Mouse (Mus musculus) heart, postnatal 0 days (tissue): Measurements from ENCODE around the gene Wdr92. TPM values are rescaled to one million over a fixed set of nuclear protein-coding genes. Genes with fewer than 3 reads are reported as not detected.
"Not testable (repeated sequence)": the region's sequence is repeated elsewhere in the genome, so short reads cannot be mapped to it uniquely, and the experiment has no call there.

Experiments used
- ATAC-seq: fragments of 200-750 bp; cut with Nextera tagmentation; 2 replicates; pipeline ENCODE4 v1.8.0; 2017; ENCODE audit warnings: low read depth, moderate number of reproducible peaks, moderate library complexity; ENCODE audit not compliant: insufficient read depth
- DNase-seq: peaks from one replicate; pipeline ENCODE4 v3.0.0-alpha.2; 2016; ENCODE audit warnings: low spot score
- H3K27ac ChIP-seq: fragments of 300-500 bp; sonication (generic); 2 replicates; pipeline ENCODE4 v1.5.1; 2014; ENCODE audit warnings: low read depth, mild to moderate bottlenecking
- H3K27me3 ChIP-seq: fragments of 300-500 bp; sonication (generic); 2 replicates; pipeline ENCODE4 v1.6.1; 2014; ENCODE audit warnings: low read length, mixed read lengths; ENCODE audit not compliant: control insufficient read depth, insufficient read depth
- H3K36me3 ChIP-seq: fragments of 300-500 bp; sonication (generic); replicated peaks from 2 replicates; pipeline ENCODE4 v1.6.1; 2014; ENCODE audit warnings: low read length, mixed read lengths; ENCODE audit not compliant: control insufficient read depth, insufficient read depth
- H3K4me1 ChIP-seq: fragments of 300-500 bp; sonication (generic); 2 replicates; pipeline ENCODE4 v1.6.1; 2014; ENCODE audit warnings: antibody characterized with exemption; ENCODE audit not compliant: control insufficient read depth, insufficient read depth
- H3K4me2 ChIP-seq: fragments of 300-500 bp; sonication (generic); 2 replicates; pipeline ENCODE4 v1.6.1; 2014; ENCODE audit warnings: low read depth, mild to moderate bottlenecking, low read length, moderate library complexity
- H3K4me3 ChIP-seq: fragments of 300-500 bp; sonication (generic); 2 replicates; pipeline ENCODE4 v1.5.1; 2014; ENCODE audit warnings: low read depth, low read length
- H3K9ac ChIP-seq: fragments of 300-500 bp; sonication (generic); replicated peaks from 2 replicates; pipeline ENCODE4 v1.6.1; 2014; ENCODE audit warnings: low read depth, low read length, mixed read lengths
- H3K9me3 ChIP-seq: fragments of 300-500 bp; sonication (generic); replicated peaks from 2 replicates; pipeline ENCODE4 v1.6.1; 2016; ENCODE audit warnings: low read length; ENCODE audit not compliant: control insufficient read depth
- CTCF ChIP-seq: IDR thresholded peaks from 2 replicates; pipeline ENCODE4 v1.5.1; 2016; ENCODE audit warnings: antibody characterized with exemption, control low read depth, low read depth
- EP300 ChIP-seq: IDR thresholded peaks from 2 replicates; pipeline ENCODE4 v1.6.1; 2016; ENCODE audit warnings: antibody characterized with exemption, low read depth
- WGBS: fragments of 180-500 bp; shearing (Covaris S2); extraction: QIAGEN DNeasy Blood & Tissue Kit; methylation state at CpG from one replicate; pipeline ENCODE4 v1.1.7; 2014; 5-methylcytosine and 5-hydroxymethylcytosine counted together
- polyA plus RNA-seq: library from polyadenylated mRNA; unstranded; fragments of >200 nt; fragmentation: Nextera tagmentation; extraction: Ambion mirVana; gene quantifications from 2 replicates; pipeline ENCODE4 v1.2.1, GENCODE M21; 2015
- total RNA-seq: library from RNA; depleted of rRNA; stranded (reverse); fragments of >200 nt; gene quantifications from 2 replicates; pipeline ENCODE4 v1.2.3, GENCODE M21; 2014; ENCODE audit warnings: low replicate concordance

The Wdr92 gene
- total and polyA plus RNA-seq, 2 experiments from 2014 or later: 11.4 to 15.0 TPM

DNA sequence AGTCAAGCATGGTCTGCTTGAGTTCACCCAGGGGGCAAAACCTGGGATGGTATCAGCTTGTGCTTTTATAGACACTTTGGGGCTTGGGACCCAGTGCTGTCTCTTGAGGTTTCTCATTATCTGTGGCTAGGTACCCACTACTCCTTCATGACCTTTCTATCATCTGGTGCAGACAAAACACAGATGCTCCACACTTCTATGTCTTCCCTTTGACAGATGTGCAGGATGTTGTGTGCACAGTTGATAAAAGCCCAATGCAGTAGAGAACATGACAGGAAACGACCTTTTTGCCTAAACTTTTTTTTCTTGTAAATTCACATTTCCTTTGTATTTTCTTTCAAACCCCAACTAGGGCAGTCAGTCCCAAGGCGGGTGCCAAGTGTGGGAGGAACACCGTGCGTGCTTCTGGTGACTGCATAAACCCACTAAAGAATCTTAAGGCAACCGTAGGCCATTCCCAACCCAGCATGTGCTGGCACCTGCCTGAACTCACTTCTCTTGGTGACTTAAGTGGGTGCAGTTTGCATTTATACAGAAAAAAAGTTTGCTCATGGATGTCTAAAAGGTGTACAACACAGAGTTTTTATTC, 54.6 kb downstream of the Wdr92 start:
- WGBS: 57% methylated on average over 5 of the region's 5 CpGs
- no peak overlapping the region for H3K9ac ChIP-seq
- no peak for ATAC-seq

DNA sequence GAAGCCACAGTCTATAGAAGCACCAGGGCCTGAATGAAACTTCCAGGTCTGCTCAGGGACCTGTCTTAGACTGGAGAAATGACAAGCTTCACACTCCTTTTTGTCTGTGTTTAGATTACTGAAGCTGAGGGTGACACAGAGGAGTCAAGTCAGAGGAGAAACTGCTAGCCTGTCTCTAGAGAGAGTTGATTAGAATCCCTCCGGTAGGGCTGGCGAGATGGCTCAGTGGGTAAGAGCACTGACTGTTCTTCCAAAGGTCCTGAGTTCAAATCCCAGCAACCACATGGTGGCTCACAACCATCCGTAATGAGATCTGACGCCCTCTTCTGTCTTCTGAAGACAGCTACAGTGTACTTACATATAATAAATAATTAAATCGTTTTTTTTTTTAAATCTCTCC, 56.7 kb downstream of the Wdr92 start:
- DNase-seq, H3K9ac ChIP-seq, H3K4me3 ChIP-seq, H3K36me3 ChIP-seq, H3K4me2 ChIP-seq, H3K4me1 ChIP-seq, H3K27ac ChIP-seq, H3K27me3 ChIP-seq, ATAC-seq, H3K9me3 ChIP-seq: not testable (repeated sequence)
- WGBS: 69% methylated on average over 5 of the region's 5 CpGs

More for the DNA sequence above, 54.6 kb downstream of the Wdr92 start:
- DNase-seq: no peak
- Histone ChIP-seq H3K9me3 (no peaks in the 10 kb centered on the region), H3K4me3 (no peak overlapping the region), H3K36me3 (peaks cover 20% of the 10 kb centered on the region; the same call in 1 of the 2 replicates), H3K4me2 (no peak overlapping the region), H3K27ac (peak overlapping the region; percentile 39; the same call in 1 of the 2 replicates), H3K4me1 (no peaks in the 10 kb centered on the region), H3K27me3 (no peaks in the 10 kb centered on the region)
- TF ChIP-seq CTCF: no peak
- no peak for TF ChIP-seq EP300

DNA sequence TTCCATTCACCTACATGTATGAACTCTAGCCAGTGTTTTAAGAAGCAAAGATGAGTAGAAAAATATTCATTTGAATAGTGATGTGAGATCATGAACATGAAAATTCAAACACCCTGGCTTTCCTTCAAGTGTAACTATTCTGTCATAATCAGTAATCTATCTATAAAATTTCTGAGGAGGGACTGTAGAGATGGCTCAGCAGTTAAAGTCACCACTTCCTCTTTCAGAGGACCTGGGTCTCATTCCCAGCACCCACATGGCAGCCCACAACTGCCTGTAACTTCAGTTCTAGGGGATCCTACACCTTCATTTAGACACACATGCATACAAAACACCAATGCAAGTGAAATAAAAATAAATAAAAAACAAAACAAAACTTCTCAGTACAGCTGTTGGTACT, 66.8 kb downstream of the Wdr92 start:
- H3K4me3 ChIP-seq: no peak overlapping the region
- no peak overlapping the region for H3K27ac ChIP-seq
- H3K36me3 ChIP-seq: no peaks in the 10 kb centered on the region
- DNase-seq (no peak), ATAC-seq (no peak)
- no peaks in the 10 kb centered on the region for H3K9me3 ChIP-seq
- no peak overlapping the region for H3K9ac ChIP-seq
- no peaks in the 10 kb centered on the region for H3K4me1 ChIP-seq
- no peak for TF ChIP-seq EP300
- H3K27me3 ChIP-seq: no peaks in the 10 kb centered on the region
- H3K4me2 ChIP-seq: no peak overlapping the region

DNA sequence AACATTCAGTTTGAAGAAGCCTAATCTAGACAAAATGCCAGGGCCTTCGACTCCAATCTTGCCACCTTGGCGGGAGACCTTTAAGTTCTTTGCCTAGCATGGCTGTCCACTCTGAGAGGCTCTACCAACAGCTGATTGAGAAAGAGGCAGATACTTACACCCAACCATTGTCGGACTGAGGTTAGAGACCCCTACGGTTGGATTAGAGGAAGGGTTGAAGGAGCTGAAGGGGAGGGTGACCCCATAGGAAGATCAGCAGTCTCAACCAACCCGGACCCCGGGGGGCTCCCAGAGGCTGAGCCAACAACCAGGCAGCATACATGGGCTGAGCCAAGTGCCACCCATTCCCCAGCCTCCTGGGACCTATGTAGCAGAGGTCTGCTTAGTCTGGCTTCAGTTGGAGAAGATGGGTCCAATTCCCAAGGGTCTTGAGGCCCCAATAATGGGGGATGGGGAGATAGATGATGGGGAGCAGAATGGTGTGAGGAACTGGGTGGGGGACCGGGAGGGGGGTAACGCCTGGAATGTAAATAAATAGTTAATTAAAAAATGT, 75.0 kb downstream of the Wdr92 start:
- Histone ChIP-seq H3K27me3 (no peaks in the 10 kb centered on the region), H3K36me3 (no peaks in the 10 kb centered on the region), H3K4me1 (peaks cover 15% of the 10 kb centered on the region), H3K9ac (peak overlapping the region; percentile 98; the same call in 1 of the 2 replicates), H3K9me3 (no peaks in the 10 kb centered on the region), H3K4me3 (peak overlapping the region; percentile 100), H3K27ac (peak overlapping the region; percentile 96; the same call in 1 of the 2 replicates), H3K4me2 (peak overlapping the region; percentile 84)
- whole genome bisulfite sequencing: 57% methylated on average over 8 of the region's 8 CpGs
- ATAC-seq (peak; percentile 39), DNase-seq (no peak)
- TF ChIP-seq EP300 (no peak), CTCF (no peak)

DNA sequence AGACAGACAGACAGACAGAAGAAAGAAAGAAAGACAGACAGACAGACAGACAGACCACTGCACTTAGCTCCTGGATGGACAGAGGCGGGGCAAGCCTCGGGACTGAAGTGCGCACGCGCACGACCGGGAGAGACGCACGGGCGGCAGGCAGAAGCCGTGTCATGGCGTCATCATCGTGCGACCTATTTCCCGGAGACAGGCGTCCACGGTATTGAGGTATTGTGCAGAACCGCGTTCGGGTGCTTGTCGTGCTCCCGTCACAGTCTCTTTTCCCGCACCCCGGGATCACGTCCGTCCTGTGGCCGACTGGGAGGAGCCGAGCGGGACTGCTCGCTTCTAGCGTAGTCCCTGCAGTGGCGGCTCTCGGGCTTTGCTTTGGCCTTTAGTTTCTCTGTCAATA, 75.5 kb downstream of the Wdr92 start, which contains the start of gene C1d:
Gene C1d, plus strand, starts transcription at position 137 of the 400 bp plus-strand sequence.
- Histone ChIP-seq H3K4me3 (peak within 1 kb of the TSS; percentile 100), H3K9ac (peak within 1 kb of the TSS; percentile 98), H3K4me1 (peaks cover 15% of the 10 kb centered on the region), H3K27me3 (no peaks in the 10 kb centered on the region), H3K27ac (peak within 1 kb of the TSS; percentile 96), H3K36me3 (0 out of 2 replicates have a peak, but pooled peaks cover under 1% of the 10 kb centered on the region), H3K4me2 (peak within 1 kb of the TSS; percentile 84), H3K9me3 (no peaks in the 10 kb centered on the region)
- TF ChIP-seq CTCF (no peak), EP300 (no peak)
- under 1% methylated on average over 33 of the region's 33 CpGs for WGBS
- DNase-seq (peak; percentile 90), ATAC-seq (peak; percentile 94)
